Mouse (Mus musculus): ENCODE measurements around the gene Thrap3. TPM values are rescaled to one million over a fixed set of nuclear protein-coding genes. Genes with fewer than 3 reads are reported as not detected.

Thrap3 gene
- polyA plus RNA-seq (2016; fragmentation: Nextera tagmentation; extraction: Ambion mirVana): 194 and 200 TPM in 2 replicates

GRCm38 (mm10) chr4:126202303-126203181 is at the start of gene Thrap3:
Thrap3 (minus strand) TSS chr4:126202760.
- peaks cover 38% of the 10 kb centered on the region for H3K4me1 ChIP-seq
- no peaks in the 10 kb centered on the region for H3K9me3 ChIP-seq
- H3K36me3 ChIP-seq: 0 out of 2 replicates have a peak, but pooled peaks cover under 1% of the 10 kb centered on the region
- H3K4me3 ChIP-seq: peak within 1 kb of the TSS; percentile 75
- H3K27ac ChIP-seq: peak within 1 kb of the TSS; percentile 94
- DNase-seq (ENCODE audit: low spot score): peak; percentile 99
- WGBS: under 1% methylated on average over 69 of the region's 75 CpGs
- H3K27me3 ChIP-seq (ENCODE audit: insufficient read depth, poor library complexity, severe bottlenecking): no peaks in the 10 kb centered on the region

DNA sequence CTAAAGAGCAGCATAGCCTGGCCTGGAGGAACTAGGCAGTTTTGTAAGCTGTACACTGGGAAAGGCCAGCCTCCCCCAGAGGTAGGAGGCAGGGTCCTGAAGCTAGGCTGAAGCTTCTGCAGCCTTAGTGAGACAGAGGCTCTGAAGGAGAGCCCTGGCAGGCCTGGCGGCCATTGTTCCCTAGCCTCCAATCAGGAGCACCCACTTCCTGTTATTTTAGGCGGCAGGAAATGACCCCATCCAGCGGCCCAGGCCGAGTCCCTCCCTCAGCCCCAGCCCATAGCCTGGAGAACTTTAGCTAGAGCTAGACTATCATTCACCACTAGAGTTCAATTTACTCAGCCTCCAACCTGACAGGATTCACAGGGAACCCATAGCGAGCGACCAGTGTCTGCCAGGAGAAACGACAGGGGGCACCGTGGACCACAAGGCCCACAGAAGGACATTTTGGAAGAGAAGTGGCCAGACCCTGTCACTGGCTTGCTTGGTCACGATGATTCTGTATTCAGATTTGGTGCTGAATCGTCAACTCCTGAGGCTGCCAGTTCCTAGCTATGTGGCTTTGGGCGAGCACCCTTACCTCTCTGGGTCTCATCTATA is 49.2 kb upstream of the Thrap3 start:
- Histone ChIP-seq H3K9me3 (no peaks in the 10 kb centered on the region), H3K4me1 (peaks cover 78% of the 10 kb centered on the region), H3K36me3 (peaks cover 26% of the 10 kb centered on the region), H3K27ac (peak overlapping the region; percentile 85), H3K27me3 (ENCODE audit: insufficient read depth, poor library complexity, severe bottlenecking) (no peaks in the 10 kb centered on the region), H3K4me3 (peak overlapping the region; percentile 37)
- no peak for DNase-seq (ENCODE audit: low spot score)
- 46% methylated on average over 11 of the region's 11 CpGs for WGBS

GRCm38 (mm10) chr4:126250659-126251058 is 48.1 kb upstream of the Thrap3 start:
- DNase-seq (ENCODE audit: low spot score): no peak
- 36% methylated on average over 4 of the region's 4 CpGs for WGBS
- Histone ChIP-seq H3K27me3 (ENCODE audit: insufficient read depth, poor library complexity, severe bottlenecking) (no peaks in the 10 kb centered on the region), H3K4me3 (peak overlapping the region; percentile 16; the same call in 1 of the 2 replicates), H3K4me1 (peaks cover 85% of the 10 kb centered on the region), H3K27ac (peak overlapping the region; percentile 85), H3K36me3 (peaks cover 34% of the 10 kb centered on the region), H3K9me3 (no peaks in the 10 kb centered on the region)

GRCm38 (mm10) chr4:126248261-126248868 is 45.8 kb upstream of the Thrap3 start:
- H3K27me3 ChIP-seq (ENCODE audit: insufficient read depth, poor library complexity, severe bottlenecking): no peaks in the 10 kb centered on the region
- no peaks in the 10 kb centered on the region for H3K9me3 ChIP-seq
- 39% methylated on average over 11 of the region's 11 CpGs for WGBS
- no peak overlapping the region for H3K4me3 ChIP-seq
- H3K4me1 ChIP-seq: peaks cover 73% of the 10 kb centered on the region
- H3K27ac ChIP-seq: peak overlapping the region; percentile 23; the same call in 1 of the 2 replicates
- DNase-seq (ENCODE audit: low spot score): no peak
- H3K36me3 ChIP-seq: peaks cover 41% of the 10 kb centered on the region

DNA sequence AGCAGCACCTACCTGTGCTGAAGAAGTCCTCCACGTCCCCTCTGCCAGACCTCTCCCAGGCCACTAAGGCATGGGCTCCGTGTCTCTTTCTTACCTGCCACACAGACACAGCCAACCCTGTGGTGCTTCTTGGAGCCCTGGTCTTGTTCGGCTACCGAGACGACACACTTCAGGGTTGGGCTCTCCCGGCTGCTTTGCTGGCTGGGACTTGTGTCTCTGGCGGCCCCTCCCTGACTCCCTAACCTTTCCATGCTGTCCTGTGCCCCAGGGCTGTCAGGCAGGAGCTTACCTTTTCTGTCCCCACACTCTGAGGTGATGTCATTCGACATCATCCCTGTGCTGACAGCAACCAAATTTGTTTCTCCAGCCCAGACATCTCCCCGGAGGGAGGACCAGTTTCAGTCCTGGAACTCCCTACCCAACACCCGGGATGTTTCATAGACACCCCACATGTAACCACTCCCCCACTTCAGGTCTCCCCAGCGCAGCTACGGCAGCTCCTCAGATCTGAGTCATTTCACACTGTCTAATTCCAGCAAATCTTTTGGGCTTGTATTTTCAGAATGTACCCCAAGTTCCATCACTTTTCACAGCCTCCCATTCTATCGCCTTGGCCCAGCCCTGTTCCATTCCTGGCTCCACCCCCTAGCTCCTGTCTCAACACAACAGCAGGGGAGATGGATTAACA is 43.8 kb upstream of the Thrap3 start:
- H3K4me3 ChIP-seq: no peak overlapping the region
- no peak for DNase-seq (ENCODE audit: low spot score)
- H3K4me1 ChIP-seq: peaks cover 71% of the 10 kb centered on the region
- H3K36me3 ChIP-seq: peaks cover 57% of the 10 kb centered on the region
- WGBS: 70% methylated on average over 13 of the region's 13 CpGs
- no peaks in the 10 kb centered on the region for H3K9me3 ChIP-seq
- H3K27ac ChIP-seq: no peak overlapping the region
- no peaks in the 10 kb centered on the region for H3K27me3 ChIP-seq (ENCODE audit: insufficient read depth, poor library complexity, severe bottlenecking)

- peaks cover 58% of the 10 kb centered on the region for H3K4me1 ChIP-seq
- H3K36me3 ChIP-seq: peaks cover 76% of the 10 kb centered on the region
Observed at GRCm38 (mm10) chr4:126242510-126242909, 40.0 kb upstream of the Thrap3 start.

DNA sequence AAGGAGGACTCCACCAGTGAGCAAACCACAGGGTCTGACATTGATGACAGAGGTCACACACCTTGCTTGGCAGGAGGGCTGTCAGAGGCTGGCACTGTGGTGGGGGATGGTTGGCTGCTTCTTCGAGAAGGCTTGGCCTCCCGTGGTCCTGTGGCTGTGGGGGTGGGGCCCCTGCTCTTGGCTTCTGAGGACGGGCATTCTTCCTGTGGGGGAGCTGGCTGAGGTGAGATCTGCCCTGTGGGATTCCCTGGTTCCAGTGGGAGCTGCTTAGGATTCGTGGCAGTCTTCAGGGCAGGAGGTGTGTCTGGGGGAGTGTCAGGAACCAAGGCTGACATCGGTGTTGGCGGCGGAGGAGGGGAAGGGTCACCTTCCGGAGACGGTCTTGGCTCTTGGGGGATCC is 39.4 kb upstream of the Thrap3 start:
- Histone ChIP-seq H3K4me3 (no peak overlapping the region), H3K36me3 (peaks cover 77% of the 10 kb centered on the region), H3K4me1 (peaks cover 58% of the 10 kb centered on the region), H3K27me3 (ENCODE audit: insufficient read depth, poor library complexity, severe bottlenecking) (no peaks in the 10 kb centered on the region), H3K9me3 (no peaks in the 10 kb centered on the region), H3K27ac (peak overlapping the region; percentile 59; the same call in 1 of the 2 replicates)
- 35% methylated on average over 9 of the region's 9 CpGs for WGBS
- DNase-seq (ENCODE audit: low spot score): no peak

More at GRCm38 (mm10) chr4:126242510-126242909, 40.0 kb upstream of the Thrap3 start:
- Histone ChIP-seq H3K27me3 (ENCODE audit: insufficient read depth, poor library complexity, severe bottlenecking) (no peaks in the 10 kb centered on the region), H3K27ac (no peak overlapping the region), H3K4me3 (no peak overlapping the region), H3K9me3 (no peaks in the 10 kb centered on the region)
- no peak for DNase-seq (ENCODE audit: low spot score)
- WGBS: 81% methylated on average over 6 of the region's 6 CpGs

- Histone ChIP-seq H3K4me1 (peaks cover 49% of the 10 kb centered on the region), H3K36me3 (peaks cover 85% of the 10 kb centered on the region), H3K27ac (no peak overlapping the region), H3K9me3 (no peaks in the 10 kb centered on the region), H3K4me3 (no peak overlapping the region), H3K27me3 (ENCODE audit: insufficient read depth, poor library complexity, severe bottlenecking) (no peaks in the 10 kb centered on the region)
- WGBS: 90% methylated on average over 13 of the region's 13 CpGs
- DNase-seq (ENCODE audit: low spot score): no peak
Observed at GRCm38 (mm10) chr4:126239862-126240475, 37.4 kb upstream of the Thrap3 start.

DNA sequence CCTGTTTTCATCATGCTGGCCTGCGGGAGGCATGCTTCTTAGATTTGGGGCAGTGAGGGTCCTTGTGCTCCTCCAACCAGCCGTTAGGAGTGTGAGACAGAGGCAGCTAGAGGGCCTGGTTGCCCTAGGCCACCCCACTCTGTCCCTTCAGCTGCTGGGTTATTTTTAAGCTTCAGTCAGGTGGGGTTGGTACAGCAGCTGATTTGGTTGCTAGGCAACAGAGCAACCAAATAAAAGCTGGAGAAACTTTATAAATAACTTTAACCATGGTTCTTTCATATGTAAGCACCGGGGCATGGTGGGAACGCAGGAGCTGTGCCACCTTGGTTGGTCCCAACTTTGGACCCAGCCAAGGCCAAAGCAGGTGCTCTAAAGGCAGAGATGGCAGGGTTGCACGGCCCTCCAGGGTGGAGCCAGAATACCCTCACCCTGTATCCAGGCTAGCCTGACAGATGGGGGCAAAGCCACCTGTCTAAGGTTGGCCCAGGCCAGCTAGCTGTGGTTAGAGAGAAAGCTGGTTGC is 35.2 kb upstream of the Thrap3 start:
- 38% methylated on average over 5 of the region's 5 CpGs for WGBS
- Histone ChIP-seq H3K4me1 (peaks cover 51% of the 10 kb centered on the region), H3K36me3 (peaks cover 99% of the 10 kb centered on the region), H3K9me3 (no peaks in the 10 kb centered on the region), H3K27me3 (ENCODE audit: insufficient read depth, poor library complexity, severe bottlenecking) (no peaks in the 10 kb centered on the region), H3K27ac (peak overlapping the region; percentile 89), H3K4me3 (0 out of 2 replicates have a peak overlapping the region, but pooled peaks have one; percentile 37)
- DNase-seq (ENCODE audit: low spot score): peak; percentile 88

DNA sequence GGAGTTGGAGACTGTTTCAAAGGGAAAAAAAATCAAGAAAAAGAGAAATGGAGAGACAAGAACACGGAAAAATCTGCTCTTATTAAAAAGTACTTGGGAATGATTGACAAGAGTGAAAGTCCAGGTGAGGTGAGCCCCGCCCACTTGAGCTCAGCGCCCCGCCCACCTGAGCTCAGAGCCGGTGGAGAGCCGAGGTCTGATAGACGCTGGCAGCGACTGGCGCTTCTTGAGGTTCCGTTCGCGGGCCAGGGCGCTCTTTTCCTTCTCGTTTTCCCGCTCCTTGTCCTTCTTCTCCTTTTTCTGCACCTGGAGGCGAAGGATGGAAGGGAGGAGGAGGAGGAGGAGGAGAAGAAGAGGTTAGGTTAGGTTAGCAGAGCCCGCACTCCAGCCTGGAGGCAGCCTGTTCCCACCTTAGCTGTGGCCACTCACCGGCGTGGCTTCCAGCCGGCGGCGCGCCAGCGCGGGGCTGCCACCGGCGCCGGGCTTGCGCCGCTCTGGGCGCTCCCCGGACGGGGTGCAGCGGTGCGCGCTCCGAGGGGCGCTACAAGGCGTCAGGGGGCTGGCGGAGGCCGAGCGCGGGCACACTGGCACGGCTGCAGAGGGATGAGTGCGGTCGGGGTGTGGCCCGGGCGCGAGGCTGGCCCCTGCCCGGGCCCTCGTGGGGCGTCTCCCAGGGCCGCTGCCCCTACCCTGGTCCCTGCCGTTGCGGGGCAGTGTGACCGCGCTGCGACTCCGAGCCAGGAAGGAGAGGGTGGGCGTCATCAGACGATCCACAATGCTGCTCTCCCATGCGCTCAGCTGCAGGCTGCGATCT is 34.1 kb upstream of the Thrap3 start:
- Histone ChIP-seq H3K27ac (peak overlapping the region; percentile 89), H3K9me3 (no peaks in the 10 kb centered on the region), H3K27me3 (ENCODE audit: insufficient read depth, poor library complexity, severe bottlenecking) (no peaks in the 10 kb centered on the region), H3K36me3 (peaks cover 100% of the 10 kb centered on the region), H3K4me1 (peaks cover 40% of the 10 kb centered on the region), H3K4me3 (peak overlapping the region; percentile 37)
- WGBS: 52% methylated on average over 63 of the region's 63 CpGs
- DNase-seq (ENCODE audit: low spot score): no peak

- 83% methylated on average over 10 of the region's 10 CpGs for WGBS
- H3K4me3 ChIP-seq: no peak overlapping the region
- peaks cover 100% of the 10 kb centered on the region for H3K36me3 ChIP-seq
- no peak overlapping the region for H3K27ac ChIP-seq
- no peaks in the 10 kb centered on the region for H3K27me3 ChIP-seq (ENCODE audit: insufficient read depth, poor library complexity, severe bottlenecking)
- H3K9me3 ChIP-seq: no peaks in the 10 kb centered on the region
- H3K4me1 ChIP-seq: peaks cover 39% of the 10 kb centered on the region
- DNase-seq (ENCODE audit: low spot score): no peak
Observed at GRCm38 (mm10) chr4:126235191-126235590, 32.6 kb upstream of the Thrap3 start.
